Mouse (Mus musculus) layer of hippocampus, adult 9-11 months (tissue): ENCODE data around the gene Rasal2.

Source experiments
- DNase-seq: peaks from one replicate; pipeline ENCODE4 v3.0.0; 2022

Gene Rasal2

GRCm38 (mm10) chr1:157439101-157439500 lies 26.7 kb upstream of the Rasal2 start:
- DNase-seq = peak; percentile 52

GRCm38 (mm10) chr1:157438290-157438689 lies 25.9 kb upstream of the Rasal2 start:
- no peak for DNase-seq

DNA sequence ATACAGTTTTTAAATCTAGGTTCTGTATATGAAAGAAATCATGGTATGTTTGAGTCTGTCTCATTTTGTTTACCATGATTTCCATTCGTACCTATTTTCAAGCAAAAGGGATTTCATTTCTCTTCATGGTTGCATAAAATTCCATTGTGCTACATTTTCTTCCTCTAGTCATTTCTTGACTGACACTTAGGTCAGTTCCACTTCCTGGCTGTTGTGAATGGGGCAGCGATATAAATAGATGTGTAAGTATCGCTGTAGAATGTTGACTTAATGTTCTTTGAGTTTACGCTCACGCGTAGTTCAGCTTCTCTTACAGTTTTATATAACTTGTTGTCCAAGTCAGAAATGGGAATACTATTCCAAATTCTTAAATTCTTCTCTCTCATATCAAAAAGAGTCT lies 23.5 kb upstream of the Rasal2 start:
- DNase-seq = no peak

DNA sequence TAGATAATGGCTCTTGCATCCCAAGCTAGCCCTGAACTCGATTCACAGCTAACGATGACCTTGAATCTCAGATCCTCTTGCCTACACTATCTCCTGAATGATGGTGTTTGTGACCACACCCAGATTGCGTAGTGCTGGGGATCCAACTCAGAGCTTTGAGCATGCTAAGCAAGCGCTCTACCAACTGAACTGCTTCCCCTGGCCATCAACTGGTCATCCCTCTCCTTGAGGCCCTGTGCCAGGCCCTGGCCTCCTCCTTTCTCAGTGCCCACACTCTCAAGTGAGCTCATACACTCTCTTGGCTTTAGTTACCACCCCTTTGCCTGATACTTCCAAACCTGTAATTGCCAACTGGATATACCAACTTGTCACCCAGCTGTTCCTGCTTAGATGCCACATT lies 22.0 kb upstream of the Rasal2 start:
- DNase-seq = no peak

GRCm38 (mm10) chr1:157433316-157433715 lies 20.9 kb upstream of the Rasal2 start:
- no peak for DNase-seq

DNA sequence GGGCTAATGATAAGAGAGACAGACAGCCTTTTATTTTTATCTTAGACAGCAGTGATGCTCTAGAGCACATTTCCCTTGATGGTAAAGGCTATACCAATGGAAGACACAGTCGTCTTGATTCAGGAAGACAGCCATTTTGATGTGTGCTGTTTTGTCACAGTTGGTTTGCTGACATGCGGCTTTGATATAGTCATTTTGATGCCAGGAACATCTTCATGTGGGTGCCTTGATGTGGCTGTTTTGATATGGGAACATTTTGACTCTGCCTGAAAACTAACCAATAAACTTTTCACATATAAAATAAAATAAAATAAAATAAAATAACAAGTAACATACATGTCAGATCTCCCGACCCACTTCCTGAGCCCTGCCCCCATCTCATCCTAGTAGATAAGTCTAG lies 16.0 kb upstream of the Rasal2 start:
- DNase-seq = no peak

DNA sequence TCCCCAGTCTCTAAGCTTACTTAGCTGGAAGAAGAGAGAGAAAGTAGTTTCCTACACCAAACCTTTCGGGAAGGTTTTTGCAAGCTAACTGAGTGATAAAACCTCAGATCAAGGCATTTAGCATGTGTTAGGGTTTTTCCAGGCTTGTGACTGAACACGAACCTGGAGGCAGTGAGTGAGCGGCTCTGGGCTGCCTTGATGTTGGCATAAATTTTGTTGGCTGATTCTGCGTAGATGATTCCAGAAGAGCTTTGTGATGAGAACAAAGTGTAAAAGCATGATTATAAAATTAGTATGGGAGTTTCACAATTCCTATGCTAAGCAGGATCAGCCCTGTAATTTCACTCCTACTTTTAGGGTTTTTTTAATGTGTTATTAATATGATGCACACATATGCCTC lies 15.2 kb upstream of the Rasal2 start:
- DNase-seq = peak; percentile 78

- no peak for DNase-seq
Observed at GRCm38 (mm10) chr1:157426933-157427332, 14.5 kb upstream of the Rasal2 start.

DNA sequence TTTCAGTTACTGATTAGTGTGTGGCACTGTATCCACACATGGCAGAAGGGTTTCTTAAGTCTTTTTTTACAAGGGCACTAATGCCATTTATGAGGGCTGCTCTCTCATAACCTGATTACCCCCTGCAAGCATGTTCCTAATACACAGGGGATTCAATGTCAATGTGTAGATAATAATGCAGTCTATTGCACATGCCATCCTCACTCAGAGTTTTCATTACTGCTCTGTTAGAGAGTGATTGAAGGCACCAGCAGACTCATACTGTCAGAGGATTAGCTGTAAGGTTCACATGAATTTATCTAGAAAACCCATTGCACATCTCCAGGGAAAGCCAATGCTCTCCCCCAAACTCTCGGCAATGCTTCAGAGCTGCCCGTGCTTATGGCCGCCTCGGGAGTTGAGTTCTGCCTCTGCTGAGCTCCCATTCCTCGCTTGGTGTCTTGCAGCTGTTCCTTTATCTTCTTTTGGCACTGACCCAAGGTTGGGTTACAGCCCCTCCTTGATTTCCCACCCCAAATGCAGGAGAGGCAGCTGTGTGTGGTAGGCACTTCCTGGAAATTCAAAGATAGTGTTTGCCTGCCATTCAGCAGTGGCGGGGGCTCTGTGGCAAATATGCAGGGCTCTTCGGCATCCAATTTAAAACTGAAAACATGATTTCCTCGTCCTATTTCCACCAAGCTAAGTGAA lies 13.5 kb upstream of the Rasal2 start:
- no peak for DNase-seq

DNA sequence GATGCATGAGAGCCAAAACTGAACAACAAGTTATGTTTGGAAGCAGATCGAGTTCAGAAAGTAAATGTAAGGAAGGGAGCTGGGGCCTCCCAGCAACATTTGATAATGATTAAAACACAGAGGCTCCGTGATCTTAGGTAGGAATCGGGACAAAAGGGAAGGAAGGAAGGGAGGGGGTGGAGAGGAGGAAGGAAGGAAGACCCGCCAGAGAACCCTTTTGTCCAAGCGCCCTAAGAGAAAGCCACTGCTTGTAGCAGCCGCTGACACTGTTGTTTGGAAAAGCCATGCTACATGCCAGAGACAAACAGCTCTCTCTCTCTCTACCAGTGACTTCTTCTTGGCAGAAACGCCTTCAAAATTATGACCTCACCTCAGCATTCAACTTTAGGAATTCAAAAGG lies 5.5 kb upstream of the Rasal2 start:
- no peak for DNase-seq

DNA sequence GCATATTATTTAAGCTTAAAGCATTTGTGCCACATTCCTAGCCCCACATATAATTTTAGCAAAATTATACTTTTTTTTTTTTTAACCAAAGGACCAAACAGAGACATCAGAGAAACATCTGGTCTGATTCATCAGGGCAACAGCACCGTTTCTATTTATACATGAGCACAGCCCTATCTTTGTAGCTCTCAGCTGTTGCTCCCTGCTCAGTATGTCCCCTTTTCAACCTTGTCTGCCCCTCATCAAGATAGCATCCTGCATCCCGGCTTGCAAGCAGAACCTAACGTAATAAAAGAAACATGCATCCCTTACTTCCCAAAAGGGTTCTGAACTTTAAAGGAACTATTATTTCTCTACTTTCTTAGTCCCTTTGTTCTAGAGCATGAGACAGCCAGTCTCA lies 5.0 kb upstream of the Rasal2 start:
- DNase-seq = no peak

- DNase-seq = no peak
Observed at GRCm38 (mm10) chr1:157416628-157417027, 4.2 kb upstream of the Rasal2 start.

DNA sequence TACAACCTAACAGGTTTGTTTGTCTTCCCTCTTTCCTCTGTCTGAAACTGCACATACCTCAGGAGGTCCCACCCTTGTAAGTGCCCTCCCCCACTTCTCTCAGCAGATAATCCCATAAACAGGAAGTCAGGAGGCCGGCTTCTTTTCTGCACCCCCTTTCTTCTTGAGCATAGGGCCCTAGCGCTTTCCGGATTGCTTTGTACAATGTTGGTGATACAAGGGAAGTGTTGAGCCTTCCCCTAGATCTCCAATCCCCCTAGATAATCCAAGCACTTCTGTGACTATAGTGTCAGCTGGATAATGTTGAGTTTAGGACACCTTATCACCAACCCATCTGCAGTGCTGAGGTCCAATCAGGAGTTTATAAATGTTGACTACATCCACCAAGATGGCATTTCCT lies 3.4 kb upstream of the Rasal2 start:
- DNase-seq = no peak

- peak; percentile 52 for DNase-seq
Observed at GRCm38 (mm10) chr1:157411711-157412380, 549 bp downstream of the Rasal2 start.

DNA sequence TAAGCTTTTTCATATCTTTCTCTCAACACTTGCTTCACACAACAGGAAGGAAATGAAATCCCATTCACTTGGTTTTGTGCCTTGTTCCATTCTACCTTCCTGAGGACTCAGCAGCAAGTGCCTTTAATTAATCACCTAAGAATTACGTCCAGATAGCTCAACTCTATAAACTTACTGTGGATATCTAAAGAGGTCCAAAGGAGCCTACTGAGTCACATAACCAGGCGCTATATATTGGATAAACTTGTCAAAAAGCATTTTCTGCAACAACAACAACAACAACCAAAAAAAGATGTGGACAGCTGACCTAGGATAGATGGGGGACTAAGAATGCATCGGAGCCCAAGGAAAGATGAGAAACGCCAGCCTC lies 1.1 kb downstream of the Rasal2 start:
- no peak for DNase-seq

- DNase-seq = no peak
Observed at GRCm38 (mm10) chr1:157410937-157411336, 1.5 kb downstream of the Rasal2 start.

DNA sequence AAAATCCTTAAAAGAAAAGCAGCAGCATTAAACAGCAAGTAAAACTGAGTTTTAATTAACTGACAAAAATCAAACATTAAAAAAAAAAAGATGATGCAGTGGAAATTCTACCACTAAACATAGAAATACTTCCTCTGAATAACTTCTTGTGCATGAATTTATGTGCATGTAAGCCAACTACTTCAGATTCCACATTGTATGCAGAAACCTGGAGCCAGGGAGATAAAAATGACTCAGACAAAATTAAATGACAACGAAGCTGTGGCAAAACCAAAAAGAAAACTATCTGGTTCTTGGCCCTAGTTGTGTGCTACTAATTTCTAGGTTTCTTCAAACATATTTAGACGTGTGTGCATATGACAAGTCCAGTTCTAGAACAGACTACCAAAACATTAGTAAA lies 2.7 kb downstream of the Rasal2 start:
- DNase-seq = no peak

DNA sequence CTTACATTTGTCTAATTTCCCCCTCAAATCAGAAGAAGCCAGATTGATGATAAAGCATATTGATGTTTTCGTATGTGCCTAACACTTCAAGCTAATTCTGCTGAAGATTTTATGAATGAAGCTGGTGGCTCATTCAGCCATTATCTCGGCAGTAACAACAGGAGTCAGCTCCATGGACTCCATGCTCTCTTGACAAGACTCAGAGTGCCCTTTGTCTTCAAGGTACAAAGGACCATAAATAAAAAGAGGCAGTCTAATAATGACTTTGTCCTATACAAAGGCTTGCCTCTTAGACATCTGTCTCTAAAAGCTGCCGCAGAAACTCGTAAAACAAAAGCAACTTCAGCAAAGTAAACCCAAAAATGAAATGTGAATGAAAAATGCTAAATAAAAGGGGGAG lies 24.4 kb downstream of the Rasal2 start:
- no peak for DNase-seq

DNA sequence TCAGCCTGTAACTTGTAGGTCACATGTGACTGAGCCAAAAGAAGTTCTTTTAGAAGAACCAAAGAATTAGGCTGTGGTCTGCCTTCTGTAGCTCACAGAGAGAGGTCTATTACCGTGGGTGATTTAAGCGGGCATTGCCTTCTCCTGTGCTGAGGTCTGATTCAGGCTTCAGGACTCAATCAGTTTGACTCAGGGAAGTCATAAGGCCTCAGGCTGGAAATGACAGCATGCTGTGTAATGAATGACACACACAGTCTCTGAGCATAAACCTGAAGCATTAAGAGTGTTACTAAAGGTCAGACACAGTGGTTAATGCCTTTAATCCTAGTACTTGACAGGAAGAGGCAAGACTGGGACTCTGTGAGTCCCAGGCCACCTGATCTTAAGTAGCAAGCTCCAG lies 31.7 kb downstream of the Rasal2 start:
- no peak for DNase-seq

DNA sequence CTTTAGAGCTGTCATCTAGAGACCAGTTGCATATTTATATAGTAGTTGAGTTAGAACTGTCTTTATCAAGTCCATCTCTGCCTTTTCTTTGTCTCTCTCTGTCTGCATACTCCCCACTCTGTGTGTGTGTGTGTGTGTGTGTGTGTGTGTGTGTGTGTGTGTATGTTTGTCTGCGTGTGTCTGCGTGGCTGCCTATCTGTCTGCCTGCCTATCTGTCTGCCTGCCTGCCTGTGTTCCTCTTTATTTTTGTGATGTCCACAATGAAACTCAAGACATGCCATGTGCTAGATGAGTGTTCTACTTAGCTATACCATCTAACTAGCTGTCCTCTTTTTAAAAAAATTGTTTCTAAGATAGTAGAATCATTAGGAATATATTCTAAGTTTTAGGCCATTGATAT lies 42.0 kb downstream of the Rasal2 start:
- no peak for DNase-seq

- no peak for DNase-seq
Observed at GRCm38 (mm10) chr1:157368316-157368715, 44.1 kb downstream of the Rasal2 start.

- no peak for DNase-seq
Observed at GRCm38 (mm10) chr1:157346661-157347060, 65.7 kb downstream of the Rasal2 start.

DNA sequence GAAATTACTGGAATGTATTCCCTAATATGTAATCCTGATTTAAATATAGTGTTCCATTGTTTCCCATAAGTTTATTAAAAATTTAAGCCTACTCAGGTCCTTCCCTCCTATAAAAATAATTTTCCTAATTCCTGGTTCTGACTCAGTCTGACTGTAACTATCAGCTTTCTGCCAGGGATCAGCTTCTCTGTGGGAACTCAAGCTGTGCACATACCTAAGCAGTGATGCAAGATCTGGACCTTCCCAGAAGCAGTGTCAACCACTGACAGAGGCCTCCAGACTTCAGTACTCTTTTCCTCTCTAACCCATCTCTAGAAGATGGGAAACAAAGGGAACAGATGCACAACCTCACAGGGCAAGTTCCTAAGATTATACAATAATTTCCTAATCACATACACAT lies 68.9 kb downstream of the Rasal2 start:
- DNase-seq = no peak

- no peak for DNase-seq
Observed at GRCm38 (mm10) chr1:157334834-157335233, 77.6 kb downstream of the Rasal2 start.

DNA sequence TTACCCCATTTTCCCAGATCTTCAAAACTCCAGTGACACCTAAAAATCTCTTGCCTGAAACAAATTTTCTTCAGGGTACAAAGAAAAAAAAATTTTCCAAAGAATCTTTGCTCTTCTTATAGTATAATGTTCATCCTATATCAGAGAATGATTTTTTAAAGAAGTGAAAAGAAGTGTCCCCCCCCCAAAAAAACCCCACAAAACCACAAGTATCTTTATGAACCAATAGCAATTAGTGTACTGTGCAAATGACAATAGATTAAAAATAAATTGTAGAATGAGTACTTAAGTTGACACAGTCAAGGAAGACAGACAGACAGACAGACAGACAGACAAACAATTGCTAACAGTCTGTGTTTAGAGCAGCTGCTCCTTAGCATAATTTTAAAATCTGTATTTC lies 84.3 kb downstream of the Rasal2 start:
- DNase-seq = no peak
